Mouse (Mus musculus): ENCODE data around the gene Wdfy1.

The Wdfy1 gene

DNA sequence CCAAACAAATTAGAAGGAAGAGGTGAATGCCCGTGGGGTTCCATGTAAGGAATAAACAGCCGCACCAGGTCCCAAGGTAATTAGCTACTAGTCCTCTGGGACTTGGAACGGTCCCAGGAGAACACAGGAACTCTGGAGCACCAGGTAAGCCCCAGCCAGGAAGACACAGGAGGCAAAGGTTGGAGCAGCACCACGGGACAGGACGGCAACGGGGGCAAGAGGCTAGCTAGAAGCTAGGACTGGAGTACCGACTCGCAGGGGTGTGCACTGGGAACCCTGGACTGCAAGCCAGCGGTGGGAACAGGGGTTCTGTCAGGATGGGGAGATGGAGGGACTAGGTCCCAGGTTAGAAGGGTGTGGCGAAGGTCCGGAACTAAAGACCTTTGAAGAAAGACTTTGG, 15.3 kb downstream of the Wdfy1 start:
- DNase-seq (ENCODE audit: low spot score): no peak

DNA sequence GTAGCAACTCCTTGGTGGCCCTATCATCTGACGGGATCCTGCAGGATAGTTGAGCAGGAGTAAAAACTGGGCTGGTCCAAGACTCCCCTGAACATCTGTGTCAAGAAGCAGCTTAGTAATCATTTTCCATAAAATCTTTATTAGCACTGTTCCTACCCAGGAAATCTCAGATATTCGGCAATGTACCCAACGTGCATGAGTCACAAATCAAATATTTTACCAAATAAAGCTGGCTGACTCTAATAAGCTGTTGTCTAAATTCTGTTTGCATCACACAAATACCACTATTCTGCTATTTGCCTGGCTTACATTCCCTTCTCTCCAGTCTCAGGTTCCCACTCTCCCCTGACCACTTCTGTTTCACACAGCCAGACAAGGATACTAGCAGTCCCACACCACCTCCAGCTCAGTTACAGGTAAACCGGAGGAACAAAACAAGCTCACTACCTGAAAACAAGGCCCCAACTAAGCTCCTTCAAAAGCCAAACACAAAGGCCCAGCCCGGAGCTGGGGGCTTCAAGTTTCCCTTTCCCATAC, 16.4 kb downstream of the Wdfy1 start:
- DNase-seq (ENCODE audit: low spot score): no peak

DNA sequence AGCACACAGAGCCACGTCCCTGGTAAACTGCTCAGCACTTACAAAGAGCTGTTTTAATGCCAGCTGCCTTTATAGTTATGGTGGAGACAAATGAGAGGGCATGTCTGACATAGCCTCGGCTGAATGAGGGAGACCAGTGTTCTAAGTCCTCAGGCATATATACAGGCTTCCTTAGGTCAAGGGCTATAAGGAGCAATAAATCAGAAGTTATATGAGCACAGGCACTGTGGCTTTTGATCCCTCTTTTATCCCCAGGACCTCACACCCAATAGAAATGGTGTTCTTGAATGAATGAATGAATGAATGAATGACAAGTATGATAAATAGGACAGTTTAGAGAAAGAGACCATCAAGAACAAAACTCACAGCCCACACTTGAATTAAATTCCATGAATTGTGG, 16.9 kb downstream of the Wdfy1 start:
- no peak for DNase-seq (ENCODE audit: low spot score)

GRCm38 (mm10) chr1:79757597-79757996, 18.3 kb downstream of the Wdfy1 start:
- DNase-seq (ENCODE audit: low spot score): no peak

- no peak for DNase-seq (ENCODE audit: low spot score)
Measured at GRCm38 (mm10) chr1:79757161-79757560, 18.8 kb downstream of the Wdfy1 start.

- no peak for DNase-seq (ENCODE audit: low spot score)
Measured at GRCm38 (mm10) chr1:79756417-79756816, 19.5 kb downstream of the Wdfy1 start.

DNA sequence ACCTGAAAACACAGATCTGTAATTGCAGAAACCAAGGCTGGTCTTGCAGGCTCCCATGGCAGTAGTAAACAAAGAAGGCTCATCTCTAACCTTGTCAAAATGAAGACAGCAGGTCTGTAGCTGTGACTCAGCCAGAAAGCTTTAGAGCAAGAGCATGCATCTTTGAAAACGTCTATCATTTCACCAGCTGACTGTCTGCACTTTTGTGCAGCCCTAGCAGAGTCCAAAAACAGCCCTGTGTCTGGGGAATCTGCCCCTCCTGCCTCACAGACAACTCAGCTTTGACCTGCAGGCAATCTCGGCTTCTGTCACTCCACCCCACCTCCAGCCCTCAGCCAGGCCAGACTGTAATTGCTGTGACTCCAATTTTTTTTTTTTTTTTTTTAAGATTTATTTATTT, 20.6 kb downstream of the Wdfy1 start:
- DNase-seq (ENCODE audit: low spot score): no peak

GRCm38 (mm10) chr1:79754936-79755335, 21.0 kb downstream of the Wdfy1 start:
- no peak for DNase-seq (ENCODE audit: low spot score)

GRCm38 (mm10) chr1:79753456-79753855, 22.5 kb downstream of the Wdfy1 start:
- no peak for DNase-seq (ENCODE audit: low spot score)

- no peak for DNase-seq (ENCODE audit: low spot score)
Measured at GRCm38 (mm10) chr1:79752714-79753340, 23.1 kb downstream of the Wdfy1 start.

- DNase-seq (ENCODE audit: low spot score): no peak
Measured at GRCm38 (mm10) chr1:79752015-79752695, 23.8 kb downstream of the Wdfy1 start.

- DNase-seq (ENCODE audit: low spot score): no peak
Measured at GRCm38 (mm10) chr1:79751186-79751585, 24.8 kb downstream of the Wdfy1 start.

DNA sequence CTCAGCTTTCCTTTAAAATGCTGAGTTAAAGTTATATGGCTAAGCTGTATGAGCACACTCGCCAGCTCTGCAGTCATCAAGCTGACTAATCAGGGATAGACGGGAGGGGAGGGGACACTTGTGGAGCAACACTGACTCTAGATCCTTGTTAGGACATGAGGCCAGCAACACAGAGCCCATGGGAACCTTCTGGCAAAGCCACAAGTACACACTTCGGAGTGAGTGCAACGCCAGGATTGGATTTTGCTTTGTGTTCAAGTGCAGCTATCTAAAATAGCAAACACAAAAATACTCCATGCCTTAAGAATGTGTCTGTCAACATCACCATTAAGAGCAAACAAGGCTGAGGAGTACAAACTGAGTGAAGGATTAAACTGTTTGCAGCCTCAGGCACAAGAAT, 29.9 kb downstream of the Wdfy1 start:
- no peak for DNase-seq (ENCODE audit: low spot score)

- DNase-seq (ENCODE audit: low spot score): no peak
Measured at GRCm38 (mm10) chr1:79743385-79743784, 32.6 kb downstream of the Wdfy1 start.

GRCm38 (mm10) chr1:79742949-79743348, 33.0 kb downstream of the Wdfy1 start:
- no peak for DNase-seq (ENCODE audit: low spot score)

DNA sequence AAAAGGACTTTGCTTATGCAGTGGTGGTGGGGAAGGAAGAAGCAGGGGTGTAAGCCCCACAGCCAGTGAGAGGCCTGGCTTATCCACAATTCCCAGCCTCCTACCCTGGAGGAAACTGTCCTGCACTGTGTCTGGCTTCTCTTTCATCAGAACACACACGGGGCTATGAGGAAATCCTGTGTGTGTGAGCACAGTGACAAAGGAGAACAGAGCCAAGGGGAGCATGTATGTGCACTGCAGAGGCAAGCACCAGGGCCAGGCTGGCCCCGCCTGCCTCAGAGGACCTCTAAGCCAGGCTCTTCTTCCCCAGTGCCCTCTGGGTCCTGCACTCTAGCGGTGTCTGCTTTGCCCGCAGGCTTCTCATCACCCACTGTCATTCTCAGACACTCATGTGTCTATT, 34.9 kb downstream of the Wdfy1 start:
- DNase-seq (ENCODE audit: low spot score): no peak

GRCm38 (mm10) chr1:79739726-79740125, 36.2 kb downstream of the Wdfy1 start:
- DNase-seq (ENCODE audit: low spot score): no peak

DNA sequence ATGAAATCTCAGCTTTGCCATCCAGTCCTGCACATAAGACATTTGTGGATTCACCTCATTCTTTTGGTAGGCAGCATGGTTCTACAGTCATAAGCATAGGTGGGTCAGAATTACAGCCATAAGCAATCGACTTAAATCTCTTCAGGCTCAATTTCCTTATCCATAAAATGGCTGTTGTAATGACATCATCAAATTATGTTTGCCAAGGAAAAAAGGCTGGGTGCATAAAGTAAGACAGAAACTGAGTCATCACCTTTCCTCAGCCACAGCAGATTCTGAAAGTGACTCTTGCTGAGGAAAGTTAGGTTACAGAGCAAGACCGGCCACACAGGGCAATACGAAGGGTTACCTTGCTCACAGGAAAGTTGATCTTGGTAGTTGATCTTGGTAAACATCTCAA, 39.5 kb downstream of the Wdfy1 start:
- DNase-seq (ENCODE audit: low spot score): no peak

DNA sequence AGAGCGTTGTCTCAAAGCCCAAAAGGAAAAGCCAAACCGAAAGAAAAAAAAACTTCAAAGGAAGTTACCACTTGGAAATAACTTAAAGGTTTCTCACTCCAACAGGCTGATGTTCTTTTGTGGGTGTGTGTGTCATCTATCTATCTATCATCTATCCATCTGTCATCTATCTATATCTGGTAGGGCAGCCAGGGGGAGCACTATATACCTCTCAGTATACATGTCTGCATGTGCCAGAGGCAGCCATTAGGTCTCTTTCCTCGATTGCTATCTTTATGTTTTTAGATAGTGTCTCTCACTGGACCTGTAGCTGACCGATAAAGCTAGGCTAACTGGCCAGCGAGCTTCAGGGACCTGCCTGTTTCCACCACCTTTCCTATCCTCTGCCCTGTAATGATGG, 41.1 kb downstream of the Wdfy1 start:
- DNase-seq (ENCODE audit: low spot score): no peak

GRCm38 (mm10) chr1:79714152-79714923, 61.6 kb downstream of the Wdfy1 start:
- no peak for DNase-seq (ENCODE audit: low spot score)

DNA sequence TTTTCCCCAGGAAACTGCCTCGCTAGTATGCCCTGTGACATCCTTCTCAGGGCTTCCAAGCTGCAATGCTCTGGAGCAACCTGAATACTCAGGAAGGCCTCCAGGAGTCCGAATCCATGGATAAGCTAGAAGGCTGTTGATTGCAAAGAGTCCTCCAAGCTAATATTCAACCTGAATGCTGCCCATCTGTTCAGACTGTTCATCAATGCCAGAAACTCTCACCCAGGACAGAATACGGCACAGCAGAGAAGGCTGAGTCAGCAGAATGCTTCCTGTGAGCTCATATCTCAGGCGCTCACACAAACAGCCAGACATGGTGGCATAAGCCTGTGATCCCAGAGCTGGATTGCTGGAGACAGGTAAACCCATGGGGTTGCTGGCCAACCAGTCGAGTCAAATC, 62.9 kb downstream of the Wdfy1 start:
- no peak for DNase-seq (ENCODE audit: low spot score)

GRCm38 (mm10) chr1:79711147-79712126, 64.5 kb downstream of the Wdfy1 start:
- no peak for DNase-seq (ENCODE audit: low spot score)
